Mouse (Mus musculus) kidney, adult 2 months (tissue): ENCODE measurements at regions not wholly inside any gene's neighbourhood (a gene's known extent, or its start where the extent isn't known, plus 50 kb on each side); places are given as distances from the start of the nearest gene placed in this dataset.

ENCODE experiments used
- DNase-seq: peaks from one replicate; pipeline ENCODE4 v3.0.0; 2021
- H3K27ac ChIP-seq: fragments of 200-500 bp; 2 replicates; pipeline ENCODE4 v1.5.1; 2012; ENCODE audit warnings: low read depth, low read length, control low read depth, inconsistent platforms; ENCODE audit not compliant: insufficient read depth
- H3K27me3 ChIP-seq: fragments of 200-500 bp; replicated peaks from 2 replicates; pipeline ENCODE4 v1.6.1; 2012; ENCODE audit warnings: mild to moderate bottlenecking, moderate library complexity, low read length, inconsistent platforms; ENCODE audit not compliant: control insufficient read depth, insufficient read depth
- H3K36me3 ChIP-seq: fragments of 200-500 bp; 2 replicates; pipeline ENCODE4 v1.6.1; 2012; ENCODE audit warnings: mild to moderate bottlenecking, moderate library complexity, low read length, inconsistent platforms; ENCODE audit not compliant: control insufficient read depth, insufficient read depth
- H3K4me1 ChIP-seq: fragments of 200-500 bp; 2 replicates; pipeline ENCODE4 v1.6.1; 2011; ENCODE audit warnings: low read length; ENCODE audit not compliant: control insufficient read depth, insufficient read depth
- H3K4me3 ChIP-seq: fragments of 200-500 bp; 2 replicates; pipeline ENCODE4 v1.5.1; 2011; ENCODE audit warnings: mild to moderate bottlenecking, low read depth, low read length, control low read depth; ENCODE audit not compliant: insufficient read depth
- CTCF ChIP-seq: fragments of 200-500 bp; conservative IDR thresholded peaks from 2 replicates; pipeline ENCODE4 v1.5.1; 2011; ENCODE audit warnings: low read depth, mild to moderate bottlenecking, control low read depth, low read length, moderate library complexity, mixed read lengths; ENCODE audit not compliant: insufficient read depth, insufficient read length
- POLR2A ChIP-seq: fragments of 200-500 bp; IDR thresholded peaks from one replicate; pipeline ENCODE4 v1.6.1; 2011; ENCODE audit warnings: low read depth, low read length, control low read depth
- WGBS: fragments of 180-500 bp; shearing (Covaris S2); methylation state at CpG from one replicate; pipeline ENCODE4 v1.1.7; 2018; 5-methylcytosine and 5-hydroxymethylcytosine counted together

DNA sequence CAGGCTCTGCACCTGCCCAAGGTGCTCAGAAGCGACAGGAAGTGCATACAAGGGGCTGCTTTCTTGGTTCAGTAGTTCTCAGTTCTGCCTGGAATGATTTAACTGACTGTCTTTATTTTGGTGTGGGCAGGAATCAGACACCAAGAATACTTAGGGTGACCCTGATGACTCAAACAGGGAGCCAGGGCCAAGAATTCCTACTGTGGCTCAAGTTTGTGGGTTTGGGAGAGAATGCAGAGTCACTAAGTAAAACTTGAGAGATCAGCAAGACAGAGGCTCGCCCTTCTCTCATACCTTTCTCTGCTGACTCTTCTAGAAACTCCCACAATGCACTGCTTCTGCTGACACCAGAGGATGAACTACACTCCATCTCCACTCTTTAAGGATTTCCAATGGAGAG is 126.4 kb downstream of the Adra2a start:
- Histone ChIP-seq H3K4me3 (no peak overlapping the region), H3K27ac (no peak overlapping the region), H3K27me3 (no peaks in the 10 kb centered on the region), H3K36me3 (no peaks in the 10 kb centered on the region), H3K4me1 (no peaks in the 10 kb centered on the region)
- TF ChIP-seq POLR2A (no peak), CTCF (no peak)
- DNase-seq: no peak
- WGBS: 40% methylated on average over 2 of the region's 2 CpGs

DNA sequence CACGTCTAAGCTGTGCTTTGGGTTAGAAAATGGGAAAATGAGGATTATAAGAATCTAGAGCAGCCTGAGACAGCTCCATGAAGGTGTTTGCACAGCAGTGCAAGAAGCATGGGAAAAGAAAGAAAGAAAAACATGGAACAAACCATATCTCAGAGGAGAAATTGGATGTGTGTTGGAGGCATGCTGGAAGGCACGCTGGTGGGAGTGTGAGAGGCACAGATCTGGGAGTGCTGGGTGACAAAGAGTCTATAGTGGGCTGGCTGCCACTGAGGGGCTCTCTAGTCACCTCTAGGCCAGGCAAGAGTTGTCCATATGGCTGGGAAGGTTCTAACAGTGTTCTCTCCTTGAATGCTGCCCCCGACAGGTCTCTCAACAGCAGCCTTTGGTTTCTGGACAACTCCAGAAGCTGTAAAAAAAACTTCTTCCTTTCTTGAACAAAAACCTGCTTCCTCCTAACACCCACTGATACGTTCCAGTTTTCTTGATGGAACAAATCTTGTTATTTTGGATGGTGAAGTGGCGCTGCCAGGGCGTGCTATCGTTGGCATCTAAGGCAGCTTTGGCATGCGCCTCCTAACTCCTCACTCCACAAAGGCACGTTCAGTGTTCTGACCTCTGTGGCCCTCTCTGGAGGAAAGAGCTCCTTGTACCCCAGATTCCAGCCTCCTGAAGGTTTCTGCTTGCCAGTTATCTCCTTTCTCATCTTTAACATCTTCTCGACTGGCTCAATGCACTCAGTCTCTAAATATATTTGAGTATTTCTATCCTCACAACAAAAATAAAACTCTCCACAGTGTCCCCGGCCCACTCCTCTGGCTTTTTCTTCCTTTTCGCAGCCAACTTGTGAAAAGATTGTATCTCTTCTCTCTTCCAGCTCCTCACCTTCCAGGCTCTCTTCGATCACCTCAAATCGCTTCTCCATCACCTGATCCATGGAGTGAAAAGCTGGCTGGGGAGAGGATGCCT is 130.4 kb downstream of the Adra2a start:
- no peak overlapping the region for H3K4me3 ChIP-seq
- WGBS: 83% methylated on average over 14 of the region's 14 CpGs
- H3K36me3 ChIP-seq: no peaks in the 10 kb centered on the region
- no peak overlapping the region for H3K27ac ChIP-seq
- H3K4me1 ChIP-seq: no peaks in the 10 kb centered on the region
- no peak for TF ChIP-seq POLR2A
- no peak for TF ChIP-seq CTCF
- H3K27me3 ChIP-seq: no peaks in the 10 kb centered on the region
- DNase-seq: no peak

DNA sequence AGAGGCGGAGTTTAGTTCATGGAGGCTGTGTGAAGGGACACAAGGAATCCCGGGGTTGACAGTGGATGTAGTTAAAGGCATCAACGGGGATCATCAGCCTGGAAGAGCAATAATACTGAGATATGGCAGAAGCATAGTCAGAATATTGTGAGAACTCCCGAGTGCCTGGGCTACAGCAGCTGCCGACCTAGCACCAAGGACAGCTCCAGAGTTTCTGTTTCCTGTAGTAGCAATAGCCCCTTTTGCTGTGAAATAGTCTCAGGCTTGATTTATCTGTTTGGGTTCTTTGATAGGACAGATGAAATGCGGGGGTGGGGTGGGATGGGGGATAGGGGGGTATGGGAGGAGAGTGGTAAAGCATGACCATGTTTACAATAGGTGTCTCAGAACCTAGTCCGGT is 131.8 kb downstream of the Adra2a start:
- DNase-seq: no peak
- Histone ChIP-seq H3K27me3 (no peaks in the 10 kb centered on the region), H3K36me3 (no peaks in the 10 kb centered on the region), H3K27ac (no peak overlapping the region), H3K4me1 (no peaks in the 10 kb centered on the region), H3K4me3 (no peak overlapping the region)
- no peak for TF ChIP-seq CTCF
- TF ChIP-seq POLR2A: no peak
- 37% methylated on average over 7 of the region's 7 CpGs for WGBS

DNA sequence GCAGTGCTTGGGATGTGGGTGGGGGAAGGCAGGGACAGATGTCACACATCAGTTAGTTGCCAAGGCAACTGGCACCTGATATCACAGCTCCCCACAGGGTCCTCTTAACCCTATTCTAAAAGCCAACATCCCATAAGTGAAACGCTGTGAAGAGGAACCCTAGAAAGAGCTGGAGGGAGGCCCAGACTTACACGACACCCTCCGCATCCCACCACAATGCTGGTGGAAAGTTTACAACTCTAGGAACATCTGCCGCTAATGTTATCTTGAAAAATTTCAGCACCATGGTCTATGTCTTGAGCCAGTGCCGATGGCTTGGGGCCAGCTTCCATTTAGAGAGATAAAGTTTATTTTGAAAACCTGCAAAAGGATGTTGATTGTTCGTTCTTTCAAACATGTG is 133.5 kb downstream of the Adra2a start:
- no peak for DNase-seq
- Histone ChIP-seq H3K4me1 (no peaks in the 10 kb centered on the region), H3K4me3 (no peak overlapping the region), H3K36me3 (no peaks in the 10 kb centered on the region), H3K27ac (no peak overlapping the region), H3K27me3 (no peaks in the 10 kb centered on the region)
- TF ChIP-seq CTCF: no peak
- no peak for TF ChIP-seq POLR2A
- 74% methylated on average over 6 of the region's 6 CpGs for WGBS

DNA sequence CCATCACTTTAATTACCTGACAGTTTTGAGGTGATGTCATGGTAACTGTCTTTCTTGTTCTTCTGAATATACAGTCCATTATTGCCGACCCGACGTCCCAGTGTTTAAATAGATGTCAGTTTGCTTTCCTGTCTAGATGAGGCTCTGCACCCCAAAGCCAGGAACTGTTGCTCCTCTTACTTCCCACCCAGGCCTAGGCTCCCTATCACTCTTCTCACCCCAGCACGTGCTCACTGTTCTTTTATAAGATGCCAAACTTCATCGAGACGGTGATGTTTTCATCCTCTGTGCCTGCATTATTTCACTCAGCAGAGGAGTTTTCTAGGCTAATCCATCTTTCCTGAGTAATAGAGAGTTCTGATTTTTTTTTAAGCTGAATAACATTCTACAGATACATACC is 156.5 kb downstream of the Adra2a start:
- TF ChIP-seq POLR2A (no peak), CTCF (no peak)
- 55% methylated on average over 6 of the region's 6 CpGs for WGBS
- H3K27ac ChIP-seq: no peak overlapping the region
- H3K27me3 ChIP-seq: peaks cover 1% of the 10 kb centered on the region; the same call in 1 of the 2 replicates
- DNase-seq: no peak
- H3K4me1 ChIP-seq: peaks cover 8% of the 10 kb centered on the region; the same call in 1 of the 2 replicates
- H3K4me3 ChIP-seq: no peak overlapping the region
- no peaks in the 10 kb centered on the region for H3K36me3 ChIP-seq

DNA sequence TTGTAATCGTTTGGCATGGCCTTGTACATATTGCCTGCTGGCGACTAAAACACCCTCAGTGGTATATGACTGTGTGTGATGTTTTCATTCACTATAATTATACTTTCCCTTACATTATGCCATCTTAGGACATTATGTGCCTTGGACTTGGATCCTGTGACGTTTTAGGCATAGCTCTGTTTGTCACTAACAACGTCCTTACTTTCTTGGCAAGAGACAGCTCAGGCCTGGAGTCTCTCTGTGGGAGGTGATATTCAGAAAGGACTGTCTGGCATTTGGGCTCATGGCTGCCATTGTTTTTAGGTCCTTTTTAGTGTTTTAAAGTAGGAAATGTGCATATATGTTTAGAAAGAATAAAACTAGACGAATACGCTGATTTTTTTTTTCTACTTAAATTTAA is 158.5 kb downstream of the Adra2a start:
- H3K36me3 ChIP-seq: no peaks in the 10 kb centered on the region
- H3K4me1 ChIP-seq: peaks cover 8% of the 10 kb centered on the region; the same call in 1 of the 2 replicates
- H3K27me3 ChIP-seq: peaks cover 1% of the 10 kb centered on the region; the same call in 1 of the 2 replicates
- no peak overlapping the region for H3K4me3 ChIP-seq
- no peak overlapping the region for H3K27ac ChIP-seq
- TF ChIP-seq CTCF (no peak), POLR2A (no peak)
- no peak for DNase-seq
- WGBS: 82% methylated on average over 6 of the region's 6 CpGs

DNA sequence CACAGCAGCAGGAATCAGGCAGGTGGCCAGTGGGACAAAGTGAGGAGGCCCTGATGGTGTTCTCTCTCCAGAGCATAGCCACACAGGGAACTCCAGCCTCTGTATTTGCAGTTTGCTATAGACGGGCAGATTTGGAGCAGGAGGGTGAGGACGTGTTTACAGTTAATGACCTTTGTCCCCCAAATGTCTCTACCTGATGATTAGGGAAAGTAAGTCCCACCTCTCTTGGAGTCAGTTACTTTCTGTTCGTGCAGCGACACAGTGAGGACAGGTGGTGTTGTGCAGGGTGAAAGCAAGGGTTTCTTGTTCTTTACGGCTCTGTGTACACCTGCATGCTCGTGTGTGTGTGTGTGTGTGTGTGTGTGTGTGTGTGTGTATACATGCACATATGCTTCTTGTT is 162.9 kb downstream of the Adra2a start:
- no peak overlapping the region for H3K27ac ChIP-seq
- DNase-seq: no peak
- no peaks in the 10 kb centered on the region for H3K36me3 ChIP-seq
- TF ChIP-seq POLR2A (no peak), CTCF (no peak; the same call in 1 of the 2 replicates)
- H3K4me1 ChIP-seq: no peaks in the 10 kb centered on the region
- WGBS: 59% methylated on average over 6 of the region's 6 CpGs
- H3K4me3 ChIP-seq: no peak overlapping the region
- H3K27me3 ChIP-seq: no peaks in the 10 kb centered on the region

DNA sequence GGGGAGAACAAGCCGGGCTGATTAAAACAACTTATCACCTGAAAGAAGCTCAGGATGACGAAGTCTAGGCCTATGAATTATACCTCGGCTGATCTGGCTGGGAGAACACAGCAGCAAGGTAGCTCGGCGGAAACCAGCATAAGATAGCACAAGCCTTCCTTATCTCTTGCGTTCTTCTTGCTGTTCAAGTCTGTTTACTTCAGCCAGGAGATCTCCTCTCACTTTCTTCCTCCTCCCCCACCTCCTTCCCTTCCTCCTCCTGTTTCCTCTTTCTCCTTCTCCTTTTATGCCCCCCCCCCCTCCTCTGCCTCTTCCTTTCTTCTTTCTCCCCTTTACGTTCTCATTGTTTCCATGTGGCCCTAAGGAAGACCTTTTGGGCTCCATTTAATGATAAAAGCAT is 168.2 kb downstream of the Adra2a start:
- DNase-seq: no peak
- TF ChIP-seq CTCF: no peak
- no peak for TF ChIP-seq POLR2A
- 81% methylated on average over 7 of the region's 7 CpGs for WGBS
- no peak overlapping the region for H3K27ac ChIP-seq
- H3K27me3 ChIP-seq: no peaks in the 10 kb centered on the region
- no peak overlapping the region for H3K4me3 ChIP-seq
- no peaks in the 10 kb centered on the region for H3K36me3 ChIP-seq
- no peaks in the 10 kb centered on the region for H3K4me1 ChIP-seq
